Mouse (Mus musculus) thymus, adult 2 months (tissue): ENCODE results near the gene Mael.

Experiments used
- CTCF ChIP-seq: fragments of 200-500 bp; IDR thresholded peaks from 2 replicates; pipeline ENCODE4 v1.5.1; 2012; ENCODE audit warnings: mild to moderate bottlenecking, control low read depth, low read length, moderate library complexity, borderline replicate concordance; ENCODE audit not compliant: control insufficient read depth, poor library complexity, insufficient read depth; ENCODE audit errors: extremely low read depth
- POLR2A ChIP-seq: fragments of 200-500 bp; IDR thresholded peaks from 2 replicates; pipeline ENCODE4 v1.6.1; 2012; ENCODE audit warnings: mild to moderate bottlenecking, low read length, control low read depth, moderate library complexity; ENCODE audit not compliant: control insufficient read depth, poor library complexity, insufficient read depth; ENCODE audit errors: extremely low read depth

DNA sequence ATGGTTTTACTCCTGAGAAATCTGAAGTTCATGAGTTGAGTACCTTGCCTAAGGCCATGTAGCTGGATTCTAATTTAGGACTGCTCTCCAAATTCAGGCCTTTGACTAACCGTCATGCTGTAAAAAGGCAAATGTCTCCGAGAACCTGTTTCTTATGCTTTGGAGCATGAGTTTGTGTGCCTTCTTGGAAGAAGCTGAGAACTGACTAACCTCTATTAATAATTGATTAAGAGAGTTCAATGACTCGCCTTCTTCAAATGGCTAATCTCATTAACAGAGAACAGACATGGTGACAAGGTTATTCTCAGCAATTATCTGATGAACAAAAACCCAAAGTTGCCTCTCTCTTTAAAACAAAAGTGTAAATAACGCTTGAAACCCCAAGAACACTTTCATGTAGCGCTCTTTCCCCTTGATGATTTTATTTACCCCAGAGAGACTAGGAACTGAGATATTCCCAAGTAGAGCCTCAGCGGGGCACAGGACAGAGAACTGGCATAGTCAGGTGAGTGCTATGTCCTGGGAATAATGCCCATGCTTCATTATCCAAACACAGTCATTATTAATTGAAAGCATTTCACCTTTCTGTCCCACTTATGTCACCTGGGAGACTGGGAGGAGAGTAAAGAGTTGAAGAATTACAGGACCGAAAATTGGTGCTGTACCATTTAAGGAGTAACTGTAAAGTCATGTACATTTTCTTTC, 27.6 kb upstream of the Mael start:
- no peak for TF ChIP-seq POLR2A
- no peak for TF ChIP-seq CTCF
